Mouse (Mus musculus) bone marrow, adult 2 months (tissue): ENCODE measurements at regions not wholly inside any gene's neighbourhood (a gene's known extent, or its start where the extent isn't known, plus 50 kb on each side); places are given as distances from the start of the nearest gene placed in this dataset.

Experiments used
- CTCF ChIP-seq: fragments of 200-500 bp; IDR thresholded peaks from 2 replicates; pipeline ENCODE4 v1.5.1; 2011; ENCODE audit warnings: low read length, control low read depth; ENCODE audit not compliant: control insufficient read depth, insufficient read depth
- POLR2A ChIP-seq: fragments of 200-500 bp; IDR thresholded peaks from 2 replicates; pipeline ENCODE4 v1.6.1; 2011; ENCODE audit warnings: low read depth, mild to moderate bottlenecking, control low read depth, low read length, borderline replicate concordance; ENCODE audit not compliant: control insufficient read depth

DNA sequence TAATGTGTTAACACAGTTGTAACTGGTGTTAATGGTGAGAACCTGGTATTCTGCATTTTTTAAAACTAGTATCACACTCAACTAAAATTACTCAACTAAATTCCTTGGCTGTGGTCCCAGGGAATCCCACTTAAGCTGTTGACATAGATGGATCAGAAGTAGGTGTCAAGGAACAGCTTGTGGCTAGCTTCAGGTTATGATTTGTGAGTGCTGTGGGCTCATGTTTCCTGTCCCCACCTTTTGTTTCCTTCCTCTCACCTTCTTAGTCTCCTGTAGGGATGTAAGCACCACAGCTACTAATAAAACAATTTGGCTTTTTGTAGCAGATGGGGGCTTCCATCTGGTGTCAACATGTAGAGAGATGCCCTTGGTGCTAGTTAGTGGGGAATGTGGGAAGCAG is 347.3 kb downstream of the Tmem161b start:
- TF ChIP-seq POLR2A (no peak), CTCF (no peak)
